In the genomic region with DNA sequence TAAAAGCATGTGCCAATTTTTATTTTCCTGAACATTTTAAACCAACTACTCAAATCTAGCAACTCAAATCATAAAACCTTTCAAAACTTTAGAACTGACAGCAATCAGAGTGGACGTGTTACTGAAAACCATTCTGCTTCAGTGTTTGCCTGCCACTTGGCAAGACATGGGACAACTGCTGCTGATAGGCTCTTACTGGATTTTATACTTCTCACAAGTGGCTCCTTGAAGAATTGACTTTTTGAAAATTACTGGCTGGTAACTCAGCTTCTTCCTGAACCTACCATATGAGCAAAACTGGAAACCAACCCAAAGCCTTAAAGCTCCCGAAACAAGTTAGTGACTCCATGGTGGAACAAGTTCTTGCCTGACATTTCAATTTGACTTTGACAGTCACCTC, we compare ENCODE assay signal across 22 mouse cellular contexts.
DNase-seq lines count a peak whose midpoint lies in the region; ATAC-seq lines count a peak whose summit lies in the region.
"Had no signal": no experiment of that assay in that cellular context is flagged by ENCODE, and none has a peak within 500 bp of the region (broad histone marks: within the 10 kb centered on the region; RNA-seq: fewer than 3 reads in every experiment).

No protein-coding gene starts in this region.

- no peak overlapping the region for H3K27ac ChIP-seq in lung, embryonic 16.5 days (ENCODE audit: low read length)
- H3K27ac ChIP-seq: embryonic facial prominence, embryonic 13.5 days; embryonic facial prominence, embryonic 15.5 days; forebrain, embryonic 10.5 days; forebrain, embryonic 12.5 days had no signal

- no peak overlapping the region for H3K4me2 ChIP-seq in lung, embryonic 16.5 days (ENCODE audit: low read depth, low read length)
- H3K4me2 ChIP-seq: embryonic facial prominence, embryonic 13.5 days; embryonic facial prominence, embryonic 15.5 days; forebrain, embryonic 12.5 days had no signal

- ATAC-seq in lung, embryonic 16.5 days (ENCODE audit: low read depth), result peak; percentile 36; the same call in 1 of the 2 replicates
- ATAC-seq: forebrain, embryonic 14.5 days; forebrain, embryonic 16.5 days had no signal

- DNase-seq in lung, postnatal 14 days, result no peak
- peak; percentile 56 for DNase-seq in lung, postnatal 25 days (ENCODE audit: low spot score)
- DNase-seq in lung, postnatal 4 days, result no peak
- DNase-seq in gastrocnemius, adult 8-10 months (ENCODE audit: low spot score in 2 of 2), result no peak
- DNase-seq: adrenal gland, adult 2 months; adrenal gland, postnatal 10 days; adrenal gland, postnatal 25 days; cerebellum, adult 11 months; cerebellum, adult 18-20 months; cerebellum, adult 8-10 months; cerebellum, adult 9-11 months; cerebellum, postnatal 14 days; cerebellum, postnatal 36 days; embryo, embryonic 11 days had no signal

- no peaks in the 10 kb centered on the region for H3K27me3 ChIP-seq in lung, embryonic 16.5 days (ENCODE audit: control insufficient read depth, insufficient read depth, low read depth, low read length)
- H3K27me3 ChIP-seq: embryonic facial prominence, embryonic 13.5 days; embryonic facial prominence, embryonic 15.5 days had no signal

- no peaks in the 10 kb centered on the region for H3K9me3 ChIP-seq in lung, embryonic 16.5 days (ENCODE audit: control insufficient read depth, low read length)
- H3K9me3 ChIP-seq: embryonic facial prominence, embryonic 13.5 days; embryonic facial prominence, embryonic 15.5 days; forebrain, embryonic 10.5 days; forebrain, embryonic 12.5 days had no signal

- H3K36me3 ChIP-seq in lung, embryonic 16.5 days (ENCODE audit: control insufficient read depth, insufficient read depth, low read length), result no peaks in the 10 kb centered on the region; the same call in 1 of the 2 replicates

- 59% methylated on average over 2 of the region's 2 CpGs for WGBS in lung, embryonic 16.5 days

- H3K9ac ChIP-seq in lung, embryonic 16.5 days (ENCODE audit: low read length), result no peak overlapping the region
- H3K9ac ChIP-seq: embryonic facial prominence, embryonic 13.5 days; embryonic facial prominence, embryonic 15.5 days; forebrain, embryonic 12.5 days had no signal

- no peaks in the 10 kb centered on the region; the same call in 1 of the 2 replicates for H3K4me1 ChIP-seq in lung, embryonic 16.5 days (replicated peaks; ENCODE audit: control insufficient read depth, insufficient read depth, low read length)
- H3K4me1 ChIP-seq: embryonic facial prominence, embryonic 13.5 days; embryonic facial prominence, embryonic 15.5 days had no signal

- H3K4me3 ChIP-seq in lung, embryonic 16.5 days (ENCODE audit: low read length), result no peak overlapping the region
- H3K4me3 ChIP-seq: embryonic facial prominence, embryonic 13.5 days; embryonic facial prominence, embryonic 15.5 days; erythroblast, embryonic 14.5 days; forebrain, embryonic 10.5 days; forebrain, embryonic 12.5 days had no signal
